Mouse (Mus musculus): Measurements from ENCODE around the gene Ms4a7. TPM values are rescaled to one million over a fixed set of nuclear protein-coding genes. Genes with fewer than 3 reads are reported as not detected.
"Not testable (repeated sequence)": the region's sequence is repeated elsewhere in the genome, so short reads cannot be mapped to it uniquely, and the experiment has no call there.

Ms4a7 gene
- polyA plus RNA-seq, 2 experiments = 5.7 to 11.2 TPM

DNA sequence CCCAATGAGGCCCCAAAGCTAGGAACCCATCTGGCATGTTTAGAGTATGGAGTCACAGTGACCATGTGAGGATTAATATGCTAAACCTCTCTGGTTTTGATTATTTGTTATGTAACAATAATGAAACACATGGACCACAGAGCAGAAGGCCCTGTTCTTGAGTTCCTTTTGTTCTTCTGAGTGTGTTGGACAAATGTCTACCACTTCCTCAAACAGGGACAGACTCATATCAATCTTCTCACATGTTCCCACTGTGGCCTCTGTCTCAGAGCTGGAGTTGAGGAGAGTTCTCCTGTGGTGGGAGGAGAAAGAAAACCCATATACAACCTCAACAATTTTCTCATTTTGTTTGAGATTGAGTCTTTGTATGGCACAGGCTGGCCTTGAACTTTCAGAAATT lies 7.2 kb upstream of the Ms4a7 start:
- H3K4me2 ChIP-seq (replicated peaks; ENCODE audit: low read depth, low read length, severe bottlenecking) = no peak overlapping the region
- TF ChIP-seq POLR2A (IDR thresholded peaks at IDR 0.05; ENCODE audit: borderline replicate concordance, extremely low read depth, insufficient read depth, insufficient read length) = no peak
- H3K4me1 ChIP-seq (ENCODE audit: control insufficient read depth, insufficient read depth, low read length) = no peaks in the 10 kb centered on the region
- no peak overlapping the region for H3K27ac ChIP-seq (replicated peaks; ENCODE audit: low read depth, low read length)
- H3K4me3 ChIP-seq (replicated peaks; ENCODE audit: low read length) = no peak overlapping the region
- no peaks in the 10 kb centered on the region for H3K27me3 ChIP-seq (ENCODE audit: control insufficient read depth, insufficient read depth, low read length)
- ATAC-seq (ENCODE audit: low FRiP score, low read depth) = no peak
- no peak for DNase-seq (ENCODE audit: low spot score)
- no peaks in the 10 kb centered on the region for H3K9me3 ChIP-seq (ENCODE audit: control insufficient read depth, low read length)
- H3K9ac ChIP-seq (ENCODE audit: low read depth, low read length, severe bottlenecking) = no peak overlapping the region
- no peaks in the 10 kb centered on the region for H3K36me3 ChIP-seq (ENCODE audit: control insufficient read depth, insufficient read depth, low read length)

DNA sequence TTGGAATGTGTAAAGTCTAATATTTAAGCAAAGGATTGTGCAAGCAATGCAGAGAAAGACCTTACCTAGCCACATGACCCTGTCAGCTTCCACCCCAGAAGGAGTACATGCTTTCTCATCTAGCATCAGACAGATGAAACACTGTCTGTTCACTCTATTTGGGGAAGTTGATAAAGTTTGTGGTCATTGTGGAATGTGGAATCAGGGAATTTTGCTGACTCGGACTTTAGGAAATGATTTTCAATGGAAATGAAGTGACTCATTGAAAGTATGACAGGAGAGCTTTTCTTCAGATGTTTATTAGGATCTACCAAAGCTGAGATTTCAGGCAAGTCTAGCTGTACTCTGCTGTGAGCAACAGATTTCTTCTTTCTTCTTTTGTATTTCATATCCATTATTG lies 14.8 kb downstream of the Ms4a7 start:
- Histone ChIP-seq H3K36me3 (ENCODE audit: control insufficient read depth, insufficient read depth, low read length) (no peaks in the 10 kb centered on the region), H3K9ac (ENCODE audit: low read depth, low read length, severe bottlenecking) (no peak overlapping the region), H3K4me2 (replicated peaks; ENCODE audit: low read depth, low read length, severe bottlenecking) (no peak overlapping the region), H3K4me1 (ENCODE audit: control insufficient read depth, insufficient read depth, low read length) (no peaks in the 10 kb centered on the region), H3K27ac (replicated peaks; ENCODE audit: low read depth, low read length) (no peak overlapping the region), H3K27me3 (ENCODE audit: control insufficient read depth, insufficient read depth, low read length) (no peaks in the 10 kb centered on the region), H3K4me3 (replicated peaks; ENCODE audit: low read length) (no peak overlapping the region), H3K9me3 (ENCODE audit: control insufficient read depth, low read length) (no peaks in the 10 kb centered on the region)
- no peak for DNase-seq (ENCODE audit: low spot score)
- no peak for TF ChIP-seq POLR2A (IDR thresholded peaks at IDR 0.05; ENCODE audit: borderline replicate concordance, extremely low read depth, insufficient read depth, insufficient read length)
- 71% methylated on average over 1 of the region's 1 CpGs for WGBS
- ATAC-seq (ENCODE audit: low FRiP score, low read depth) = no peak

DNA sequence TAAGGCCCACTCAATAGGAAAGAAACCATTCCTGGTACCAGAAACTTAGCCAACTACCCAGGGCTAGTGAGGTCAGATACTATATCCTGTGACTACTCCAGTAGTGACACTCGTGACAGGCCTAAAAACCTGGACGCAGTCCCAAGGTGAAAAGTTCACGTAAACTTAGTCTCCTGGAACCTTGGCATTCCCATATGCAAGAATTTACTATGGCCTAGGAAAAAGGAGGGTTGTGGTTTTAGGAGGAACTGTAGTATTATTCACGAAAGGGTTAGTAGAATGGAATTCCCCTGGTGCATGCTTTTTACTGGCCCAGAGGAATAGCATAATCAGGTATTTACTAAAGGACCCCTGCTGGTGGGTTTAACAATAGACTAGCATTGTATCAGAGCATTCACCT lies 19.2 kb downstream of the Ms4a7 start:
- Histone ChIP-seq H3K9ac (ENCODE audit: low read depth, low read length, severe bottlenecking) (no peak overlapping the region), H3K27ac (replicated peaks; ENCODE audit: low read depth, low read length) (no peak overlapping the region), H3K4me3 (replicated peaks; ENCODE audit: low read length) (no peak overlapping the region), H3K9me3 (ENCODE audit: control insufficient read depth, low read length) (no peaks in the 10 kb centered on the region), H3K4me2 (replicated peaks; ENCODE audit: low read depth, low read length, severe bottlenecking) (no peak overlapping the region), H3K27me3 (ENCODE audit: control insufficient read depth, insufficient read depth, low read length) (no peaks in the 10 kb centered on the region), H3K4me1 (ENCODE audit: control insufficient read depth, insufficient read depth, low read length) (no peaks in the 10 kb centered on the region), H3K36me3 (ENCODE audit: control insufficient read depth, insufficient read depth, low read length) (no peaks in the 10 kb centered on the region)
- 78% methylated on average over 4 of the region's 4 CpGs for WGBS
- no peak for TF ChIP-seq POLR2A (IDR thresholded peaks at IDR 0.05; ENCODE audit: borderline replicate concordance, extremely low read depth, insufficient read depth, insufficient read length)
- DNase-seq (ENCODE audit: low spot score) (no peak), ATAC-seq (ENCODE audit: low FRiP score, low read depth) (no peak)

DNA sequence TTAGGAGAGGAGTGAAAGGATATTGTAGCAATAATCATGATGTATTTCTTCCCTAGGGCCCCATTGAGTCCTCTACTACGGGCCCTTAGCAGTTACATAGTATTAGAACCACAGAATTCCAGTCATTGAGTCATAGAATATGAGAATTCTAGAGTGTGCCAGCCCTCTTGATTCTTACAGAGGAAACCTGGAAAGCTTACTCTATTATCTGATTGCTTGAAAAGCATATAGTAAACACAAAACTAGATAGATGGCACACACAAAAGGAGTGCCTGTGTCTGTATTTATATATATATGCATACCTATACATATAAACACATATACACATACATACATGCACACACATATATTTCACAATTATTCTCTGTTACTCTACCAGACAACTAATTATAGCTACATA lies 21.6 kb downstream of the Ms4a7 start, which contains the start of gene Ms4a14:
TSS of gene Ms4a14 (minus strand) at position 101 of the 400 bp plus-strand sequence.
- Histone ChIP-seq H3K4me2 (replicated peaks; ENCODE audit: low read depth, low read length, severe bottlenecking) (no peak within 1 kb of the TSS), H3K9ac (ENCODE audit: low read depth, low read length, severe bottlenecking) (no peak within 1 kb of the TSS), H3K4me3 (replicated peaks; ENCODE audit: low read length) (no peak within 1 kb of the TSS), H3K36me3 (ENCODE audit: control insufficient read depth, insufficient read depth, low read length) (no peaks in the 10 kb centered on the region), H3K4me1 (ENCODE audit: control insufficient read depth, insufficient read depth, low read length) (no peaks in the 10 kb centered on the region), H3K27me3 (ENCODE audit: control insufficient read depth, insufficient read depth, low read length) (no peaks in the 10 kb centered on the region), H3K27ac (replicated peaks; ENCODE audit: low read depth, low read length) (no peak within 1 kb of the TSS), H3K9me3 (ENCODE audit: control insufficient read depth, low read length) (no peaks in the 10 kb centered on the region)
- ATAC-seq (ENCODE audit: low FRiP score, low read depth) (no peak), DNase-seq (ENCODE audit: low spot score) (no peak)
- no peak for TF ChIP-seq POLR2A (IDR thresholded peaks at IDR 0.05; ENCODE audit: borderline replicate concordance, extremely low read depth, insufficient read depth, insufficient read length)
- WGBS = 77% methylated on average over 1 of the region's 1 CpGs

DNA sequence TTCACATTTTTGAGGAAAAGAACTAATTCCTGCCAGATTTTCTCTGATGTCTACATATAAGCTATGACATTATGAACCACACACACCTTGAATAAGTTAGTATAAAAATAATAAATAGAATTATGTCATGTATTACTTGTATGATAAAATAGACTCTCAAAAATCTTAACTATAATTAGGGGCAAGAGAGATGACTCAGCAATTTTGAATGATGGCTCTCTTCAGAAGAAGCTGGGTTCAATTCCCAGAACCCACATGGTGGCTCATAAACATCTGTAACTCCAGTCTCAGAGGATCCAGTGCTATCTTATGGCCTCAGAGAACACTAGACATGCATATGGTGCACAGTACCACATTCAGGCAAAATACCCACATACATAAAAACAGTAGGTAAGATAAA lies 27.1 kb downstream of the Ms4a7 start:
- no peaks in the 10 kb centered on the region for H3K4me1 ChIP-seq (ENCODE audit: control insufficient read depth, insufficient read depth, low read length)
- H3K4me2 ChIP-seq (replicated peaks; ENCODE audit: low read depth, low read length, severe bottlenecking) = no peak overlapping the region
- DNase-seq (ENCODE audit: low spot score) = no peak
- no peaks in the 10 kb centered on the region for H3K27me3 ChIP-seq (ENCODE audit: control insufficient read depth, insufficient read depth, low read length)
- TF ChIP-seq POLR2A (IDR thresholded peaks at IDR 0.05; ENCODE audit: borderline replicate concordance, extremely low read depth, insufficient read depth, insufficient read length) = no peak
- no peaks in the 10 kb centered on the region for H3K36me3 ChIP-seq (ENCODE audit: control insufficient read depth, insufficient read depth, low read length)
- no peak overlapping the region for H3K4me3 ChIP-seq (replicated peaks; ENCODE audit: low read length)
- no peaks in the 10 kb centered on the region for H3K9me3 ChIP-seq (ENCODE audit: control insufficient read depth, low read length)
- H3K27ac ChIP-seq (replicated peaks; ENCODE audit: low read depth, low read length) = no peak overlapping the region
- ATAC-seq (ENCODE audit: low FRiP score, low read depth) = no peak
- no peak overlapping the region for H3K9ac ChIP-seq (ENCODE audit: low read depth, low read length, severe bottlenecking)

DNA sequence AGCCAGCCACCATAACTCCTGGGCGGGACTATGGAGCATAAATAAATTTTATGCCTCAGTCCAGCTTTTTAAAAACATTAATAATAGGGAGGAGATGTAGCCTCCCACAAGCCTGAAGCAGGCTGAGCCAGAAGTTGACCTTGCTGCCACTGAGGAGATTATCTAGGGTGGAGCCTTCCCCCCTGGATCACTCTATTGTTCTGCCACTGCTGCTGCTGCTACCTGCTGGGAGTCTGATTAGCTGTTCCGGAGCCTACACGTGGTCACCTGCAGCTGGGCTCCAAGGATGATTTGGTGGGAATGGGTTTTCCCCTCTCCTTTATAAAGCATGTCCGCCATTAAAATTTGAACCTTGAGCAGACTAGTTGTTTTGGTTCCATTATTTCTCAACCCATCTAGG lies 36.4 kb downstream of the Ms4a7 start:
- not testable (repeated sequence) for H3K4me2 ChIP-seq (replicated peaks; ENCODE audit: low read depth, low read length, severe bottlenecking); H3K4me1 ChIP-seq (ENCODE audit: control insufficient read depth, insufficient read depth, low read length); H3K27ac ChIP-seq (replicated peaks; ENCODE audit: low read depth, low read length); H3K36me3 ChIP-seq (ENCODE audit: control insufficient read depth, insufficient read depth, low read length); H3K4me3 ChIP-seq (replicated peaks; ENCODE audit: low read length); ATAC-seq (ENCODE audit: low FRiP score, low read depth); H3K9me3 ChIP-seq (ENCODE audit: control insufficient read depth, low read length); H3K27me3 ChIP-seq (ENCODE audit: control insufficient read depth, insufficient read depth, low read length); H3K9ac ChIP-seq (ENCODE audit: low read depth, low read length, severe bottlenecking); DNase-seq (ENCODE audit: low spot score)
- WGBS = 49% methylated on average over 4 of the region's 4 CpGs

Measured in limb, embryonic 14.5 days (tissue).